Mouse (Mus musculus): Measurements from ENCODE around the gene Thnsl2.

DNA sequence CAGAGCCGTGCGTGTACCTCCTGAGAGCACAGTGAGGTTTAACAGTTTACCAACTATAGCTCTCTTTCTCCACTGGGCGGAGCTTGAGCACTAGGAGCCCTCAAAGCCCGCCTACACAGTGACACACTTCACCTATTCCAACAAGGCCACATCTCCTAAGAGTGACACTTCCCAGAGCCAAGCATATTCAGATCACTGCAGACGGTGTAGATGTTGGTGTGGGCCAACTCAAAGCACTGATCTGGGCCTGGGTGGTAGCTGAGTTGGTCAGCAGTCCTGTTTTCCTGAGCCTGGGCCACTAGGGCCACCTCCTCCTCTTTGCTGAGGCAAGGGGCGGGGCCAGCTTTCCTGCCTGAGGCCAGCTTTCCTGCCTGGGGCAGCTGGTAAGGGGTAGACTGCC is 20.2 kb upstream of the Thnsl2 start:
- no peak for TF ChIP-seq CTCF (IDR thresholded peaks at IDR 0.05)
- TF ChIP-seq POLR2A (IDR thresholded peaks at IDR 0.05; ENCODE audit: insufficient read depth, low read depth, low read length), result no peak
